31 mouse cellular contexts compared by ENCODE assay signal in genomic region chr17:24201092-24201491, GRCm38 (mm10). TPM values are rescaled to one million over a fixed set of nuclear protein-coding genes. Genes with fewer than 3 reads are reported as not detected.
DNase-seq lines count a peak whose midpoint lies in the region; ATAC-seq and TF ChIP-seq lines count a peak whose summit lies in the region.
"Had no signal": no experiment of that assay in that cellular context is flagged by ENCODE, and none has a peak within 500 bp of the region (broad histone marks: within the 10 kb centered on the region; RNA-seq: fewer than 3 reads in every experiment).

No protein-coding gene starts in this region.

- peak overlapping the region; percentile 82; the same call in 1 of the 2 replicates for H3K27ac ChIP-seq in layer of hippocampus, adult 2 months
- peak overlapping the region; percentile 48; the same call in 1 of the 2 replicates for H3K27ac ChIP-seq in intestine, embryonic 15.5 days
- H3K27ac ChIP-seq in small intestine, adult 2 months (ENCODE audit: insufficient read depth, low read depth, low read length), result peak overlapping the region; percentile 82
- H3K27ac ChIP-seq in forebrain, postnatal 0 days (ENCODE audit: low read depth, low read length), result no peak overlapping the region
- no peak overlapping the region for H3K27ac ChIP-seq in cerebellum, adult 2 months (ENCODE audit: insufficient read depth, low read length)
- H3K27ac ChIP-seq: forebrain, embryonic 10.5 days; forebrain, embryonic 15.5 days; gastrocnemius, adult 2 months; hindbrain, embryonic 14.5 days; lung, embryonic 15.5 days; neural tube, embryonic 12.5 days had no signal

- no peaks in the 10 kb centered on the region for H3K27me3 ChIP-seq in intestine, embryonic 15.5 days (replicated peaks)
- H3K27me3 ChIP-seq in small intestine, adult 2 months (ENCODE audit: control insufficient read depth, insufficient read depth, low read length), result no peaks in the 10 kb centered on the region
- no peaks in the 10 kb centered on the region for H3K27me3 ChIP-seq in forebrain, postnatal 0 days (ENCODE audit: insufficient read depth, low read length)
- no peaks in the 10 kb centered on the region for H3K27me3 ChIP-seq in cerebellum, adult 2 months (ENCODE audit: control insufficient read depth, insufficient read depth, low read length)
- H3K27me3 ChIP-seq: forebrain, embryonic 15.5 days; heart, embryonic 12.5 days; neural tube, embryonic 12.5 days had no signal

- H3K9me3 ChIP-seq in intestine, embryonic 15.5 days, result no peaks in the 10 kb centered on the region
- no peaks in the 10 kb centered on the region for H3K9me3 ChIP-seq in forebrain, postnatal 0 days (ENCODE audit: low read length)
- H3K9me3 ChIP-seq: forebrain, embryonic 10.5 days; forebrain, embryonic 15.5 days; heart, embryonic 12.5 days; lung, embryonic 15.5 days; neural tube, embryonic 12.5 days had no signal

- H3K4me1 ChIP-seq in intestine, embryonic 15.5 days (replicated peaks), result peaks cover 40% of the 10 kb centered on the region
- peaks cover 48% of the 10 kb centered on the region; the same call in 1 of the 2 replicates for H3K4me1 ChIP-seq in small intestine, adult 2 months (ENCODE audit: control insufficient read depth, insufficient read depth, insufficient read length, low read length)
- H3K4me1 ChIP-seq in forebrain, postnatal 0 days (ENCODE audit: insufficient read depth), result peaks cover 16% of the 10 kb centered on the region
- H3K4me1 ChIP-seq in cerebellum, adult 2 months (ENCODE audit: control insufficient read depth, insufficient read depth, low read length), result peaks cover 45% of the 10 kb centered on the region

- DNase-seq in layer of hippocampus, adult 2 months (ENCODE audit: low spot score in 2 of 2), result no peak
- no peak for DNase-seq in layer of hippocampus, adult 11-12 months (ENCODE audit: low spot score)
- DNase-seq in large intestine, adult 2 months (ENCODE audit: low read depth, low spot score), result peak; percentile 27
- no peak for DNase-seq in forebrain, postnatal 0 days
- no peak for DNase-seq in cerebellum, adult 2 months
- DNase-seq: adrenal gland, postnatal 25 days; cerebellum, adult 8-10 months; cerebellum, postnatal 36 days; gastrocnemius, postnatal 36 days; heart, adult 18-20 months; heart, postnatal 4 days; kidney, adult 9 months; kidney, postnatal 10 days; left cerebral cortex, postnatal 4 days; lung, postnatal 36 days; thymus, postnatal 4 days had no signal

- ATAC-seq in intestine, embryonic 15.5 days, result peak; percentile 15; the same call in 1 of the 2 replicates
- no peak for ATAC-seq in forebrain, postnatal 0 days
- ATAC-seq: CD4-positive, CD25-positive, alpha-beta regulatory T cell, adult 4 months; forebrain, embryonic 15.5 days; inflammation-experienced regulatory T-cells, adult 6 months; midbrain, embryonic 16.5 days had no signal

- no peaks in the 10 kb centered on the region for H3K36me3 ChIP-seq in intestine, embryonic 15.5 days
- H3K36me3 ChIP-seq in small intestine, adult 2 months (ENCODE audit: control insufficient read depth, insufficient read depth, low read length), result no peaks in the 10 kb centered on the region
- H3K36me3 ChIP-seq in forebrain, postnatal 0 days (ENCODE audit: insufficient read depth), result no peaks in the 10 kb centered on the region
- H3K36me3 ChIP-seq: forebrain, embryonic 10.5 days; forebrain, embryonic 15.5 days; heart, embryonic 12.5 days; lung, embryonic 15.5 days; neural tube, embryonic 12.5 days had no signal

- no peak overlapping the region for H3K9ac ChIP-seq in intestine, embryonic 15.5 days
- no peak overlapping the region for H3K9ac ChIP-seq in forebrain, postnatal 0 days
- H3K9ac ChIP-seq: forebrain, embryonic 15.5 days; heart, embryonic 12.5 days; hindbrain, embryonic 14.5 days; lung, embryonic 15.5 days; neural tube, embryonic 12.5 days had no signal

- H3K4me3 ChIP-seq in layer of hippocampus, adult 2 months, result no peak overlapping the region
- H3K4me3 ChIP-seq in intestine, embryonic 15.5 days (replicated peaks), result no peak overlapping the region
- H3K4me3 ChIP-seq in small intestine, adult 2 months (ENCODE audit: low read depth, low read length), result no peak overlapping the region
- H3K4me3 ChIP-seq in forebrain, postnatal 0 days (ENCODE audit: low read depth, low read length), result no peak overlapping the region
- no peak overlapping the region for H3K4me3 ChIP-seq in cerebellum, adult 2 months (replicated peaks; ENCODE audit: insufficient read depth, low read depth, low read length)
- H3K4me3 ChIP-seq: forebrain, embryonic 10.5 days; forebrain, embryonic 15.5 days; gastrocnemius, adult 2 months; heart, embryonic 12.5 days; lung, embryonic 15.5 days; myocyte; neural tube, embryonic 12.5 days had no signal

- TF ChIP-seq POLR2A in small intestine, adult 2 months (IDR thresholded peaks at IDR 0.05; ENCODE audit: low read depth, low read length), result no peak
- no peak for TF ChIP-seq POLR2A in cerebellum, adult 2 months (IDR thresholded peaks at IDR 0.05; ENCODE audit: borderline replicate concordance, insufficient read depth, low read length)

- no peak for TF ChIP-seq CTCF in layer of hippocampus, adult 2 months (conservative IDR thresholded peaks at IDR 0.05)
- TF ChIP-seq CTCF in small intestine, adult 2 months (IDR thresholded peaks at IDR 0.05; ENCODE audit: extremely low read depth, insufficient read length, insufficient replicate concordance, low read depth, low read length), result no peak
- no peak for TF ChIP-seq CTCF in forebrain, postnatal 0 days (IDR thresholded peaks at IDR 0.05; ENCODE audit: low read depth)
- no peak for TF ChIP-seq CTCF in cerebellum, adult 2 months (IDR thresholded peaks at IDR 0.05; ENCODE audit: borderline replicate concordance, insufficient read depth, low read depth, low read length)

- no peak overlapping the region for H3K4me2 ChIP-seq in intestine, embryonic 15.5 days (replicated peaks)
- H3K4me2 ChIP-seq in forebrain, postnatal 0 days (ENCODE audit: low read depth), result no peak overlapping the region
- H3K4me2 ChIP-seq: forebrain, embryonic 15.5 days; heart, embryonic 12.5 days; hindbrain, embryonic 14.5 days; lung, embryonic 15.5 days; midbrain, embryonic 11.5 days; neural tube, embryonic 12.5 days had no signal

- 62% methylated on average over 4 of the region's 4 CpGs for WGBS in intestine, embryonic 15.5 days
- 50% methylated on average over 4 of the region's 4 CpGs for WGBS in large intestine, adult 2 months
- 28% methylated on average over 4 of the region's 4 CpGs for WGBS in small intestine, adult 2 months
- 62% methylated on average over 4 of the region's 4 CpGs for WGBS in forebrain, postnatal 0 days
- WGBS in cerebellum, adult 2 months, result 70% methylated on average over 4 of the region's 4 CpGs

RNA-seq across cellular contexts. Expression of gene Tbc1d24, which starts 4.3 kb away (rescaled TPM):
- 10 to 100 TPM; 61.2 to 66.1 TPM for total RNA-seq in layer of hippocampus, adult 2 months (2021)
- 4.7 and 5.9 TPM in 2 replicates for polyA plus RNA-seq in intestine, embryonic 15.5 days (2015; fragmentation: Nextera tagmentation; extraction: Ambion mirVana)
- 9.2 and 35.2 TPM in 2 replicates for polyA plus RNA-seq in large intestine, adult 2 months (2012; rRNA removed)
- polyA plus RNA-seq in small intestine, adult 2 months (2012; rRNA removed), result 11.4 and 62.9 TPM in 2 replicates
- 94.5 and 113 TPM in 2 replicates for total RNA-seq in forebrain, postnatal 0 days (2014; rRNA removed)
- polyA plus RNA-seq in forebrain, postnatal 0 days (2015; fragmentation: Nextera tagmentation; extraction: Ambion mirVana), result 15.7 and 23.5 TPM in 2 replicates
- 45.6 and 50.3 TPM in 2 replicates for polyA plus RNA-seq in cerebellum, adult 2 months (2012; rRNA removed)

RNA-seq across cellular contexts. Expression of gene Ntn3, which starts 8.2 kb away (rescaled TPM):
- total RNA-seq in layer of hippocampus, adult 2 months (2021), result 1 to 10 TPM; 9.1 to 9.9 TPM
- 5.9 and 6.2 TPM in 2 replicates for polyA plus RNA-seq in intestine, embryonic 15.5 days (2015; fragmentation: Nextera tagmentation; extraction: Ambion mirVana)
- 0.78 and 1.1 TPM in 2 replicates for polyA plus RNA-seq in large intestine, adult 2 months (2012; rRNA removed)
- polyA plus RNA-seq in small intestine, adult 2 months (2012; rRNA removed), result 1.3 and 1.6 TPM in 2 replicates
- total RNA-seq in forebrain, postnatal 0 days (2014; rRNA removed), result 18.3 and 19.6 TPM in 2 replicates
- 2.9 and 4.0 TPM in 2 replicates for polyA plus RNA-seq in forebrain, postnatal 0 days (2015; fragmentation: Nextera tagmentation; extraction: Ambion mirVana)
- polyA plus RNA-seq in cerebellum, adult 2 months (2012; rRNA removed), result 3.8 and 4.5 TPM in 2 replicates
- total RNA-seq: megakaryocyte, adult 5-6 weeks had no signal
- polyA plus RNA-seq: inflammation-experienced regulatory T-cells, adult 6 months had no signal

RNA-seq across cellular contexts. Expression of gene Tedc2, which starts 19.6 kb away (rescaled TPM):
- total RNA-seq in layer of hippocampus, adult 2 months (2021), result 1 to 10 TPM; 9.5 to 9.8 TPM
- 9.9 and 10.1 TPM in 2 replicates for polyA plus RNA-seq in intestine, embryonic 15.5 days (2015; fragmentation: Nextera tagmentation; extraction: Ambion mirVana)
- 8.4 and 9.7 TPM in 2 replicates for polyA plus RNA-seq in large intestine, adult 2 months (2012; rRNA removed)
- 4.2 and 4.6 TPM in 2 replicates for polyA plus RNA-seq in small intestine, adult 2 months (2012; rRNA removed)
- 19.7 and 20.1 TPM in 2 replicates for total RNA-seq in forebrain, postnatal 0 days (2014; rRNA removed)
- polyA plus RNA-seq in forebrain, postnatal 0 days (2015; fragmentation: Nextera tagmentation; extraction: Ambion mirVana), result 9.6 and 10.0 TPM in 2 replicates
- polyA plus RNA-seq in cerebellum, adult 2 months (2012; rRNA removed), result 27.3 and 28.4 TPM in 2 replicates

RNA-seq across cellular contexts. Expression of gene Atp6v0c, which starts 31.6 kb away (rescaled TPM):
- total RNA-seq in layer of hippocampus, adult 2 months (2021), result 1,000 to 10,000 TPM; 1,075 to 1,153 TPM
- 572 and 634 TPM in 2 replicates for polyA plus RNA-seq in intestine, embryonic 15.5 days (2015; fragmentation: Nextera tagmentation; extraction: Ambion mirVana)
- 799 and 841 TPM in 2 replicates for polyA plus RNA-seq in large intestine, adult 2 months (2012; rRNA removed)
- 549 and 948 TPM in 2 replicates for polyA plus RNA-seq in small intestine, adult 2 months (2012; rRNA removed)
- 386 and 489 TPM in 2 replicates for total RNA-seq in forebrain, postnatal 0 days (2014; rRNA removed)
- polyA plus RNA-seq in forebrain, postnatal 0 days (2015; fragmentation: Nextera tagmentation; extraction: Ambion mirVana), result 1,891 and 2,006 TPM in 2 replicates
- polyA plus RNA-seq in cerebellum, adult 2 months (2012; rRNA removed), result 2,309 TPM in 2 replicates

RNA-seq across cellular contexts. Expression of gene Amdhd2, which starts 37.5 kb away (rescaled TPM):
- total RNA-seq in layer of hippocampus, adult 2 months (2021), result 10 to 100 TPM; 43.1 to 45.3 TPM
- polyA plus RNA-seq in intestine, embryonic 15.5 days (2015; fragmentation: Nextera tagmentation; extraction: Ambion mirVana), result 34.3 and 43.5 TPM in 2 replicates
- 87.2 and 105 TPM in 2 replicates for polyA plus RNA-seq in large intestine, adult 2 months (2012; rRNA removed)
- polyA plus RNA-seq in small intestine, adult 2 months (2012; rRNA removed), result 61.6 and 187 TPM in 2 replicates
- total RNA-seq in forebrain, postnatal 0 days (2014; rRNA removed), result 37.9 and 47.6 TPM in 2 replicates
- 34.5 and 35.4 TPM in 2 replicates for polyA plus RNA-seq in forebrain, postnatal 0 days (2015; fragmentation: Nextera tagmentation; extraction: Ambion mirVana)
- 37.0 and 40.1 TPM in 2 replicates for polyA plus RNA-seq in cerebellum, adult 2 months (2012; rRNA removed)

Comparison
In these comparisons a context has a peak if more than half of its experiments do, and no peak if none do; other contexts are left out.
1. H3K27ac ChIP-seq: peak in layer of hippocampus, adult 2 months (single experiment), intestine, embryonic 15.5 days (single experiment) and small intestine, adult 2 months (single experiment); none in forebrain, postnatal 0 days (single experiment) and cerebellum, adult 2 months (single experiment).